Mouse (Mus musculus): ENCODE measurements around the gene Mmp14. TPM values are rescaled to one million over a fixed set of nuclear protein-coding genes. Genes with fewer than 3 reads are reported as not detected.

Mmp14 gene
- polyA plus RNA-seq (2016; fragmentation: Nextera tagmentation; extraction: Ambion mirVana), result 36.7 and 38.2 TPM in 2 replicates

- no peak for ATAC-seq
- Histone ChIP-seq H3K9me3 (replicated peaks) (no peaks in the 10 kb centered on the region), H3K4me2 (peak within 1 kb of the TSS; percentile 69), H3K9ac (peak within 1 kb of the TSS; percentile 76), H3K36me3 (peaks cover 31% of the 10 kb centered on the region), H3K27ac (peak within 1 kb of the TSS; percentile 77), H3K4me3 (peak within 1 kb of the TSS; percentile 63), H3K4me1 (peaks cover 72% of the 10 kb centered on the region), H3K27me3 (replicated peaks) (peaks cover 65% of the 10 kb centered on the region)
- WGBS (ENCODE audit: insufficient replicate concordance), result 2% methylated on average over 48 of the region's 49 CpGs
Measured at GRCm38 (mm10) chr14:54431334-54432077, at the start of gene Mmp14. Gene Mmp14, plus strand, starts transcription at chr14:54431612.

GRCm38 (mm10) chr14:54381816-54382215, 49.6 kb upstream of the Mmp14 start:
- no peak overlapping the region for H3K9ac ChIP-seq
- peak overlapping the region; percentile 8; the same call in 1 of the 2 replicates for H3K4me2 ChIP-seq
- H3K4me1 ChIP-seq, result peaks cover 31% of the 10 kb centered on the region
- no peak for ATAC-seq
- H3K36me3 ChIP-seq, result 0 out of 2 replicates have a peak, but pooled peaks cover 3% of the 10 kb centered on the region
- H3K27ac ChIP-seq, result no peak overlapping the region; the same call in 1 of the 2 replicates
- 62% methylated on average over 10 of the region's 10 CpGs for WGBS (ENCODE audit: insufficient replicate concordance)
- H3K9me3 ChIP-seq (replicated peaks), result no peaks in the 10 kb centered on the region
- H3K27me3 ChIP-seq (replicated peaks), result no peaks in the 10 kb centered on the region
- no peak overlapping the region for H3K4me3 ChIP-seq

GRCm38 (mm10) chr14:54382641-54383040, 48.8 kb upstream of the Mmp14 start:
- H3K36me3 ChIP-seq, result 0 out of 2 replicates have a peak, but pooled peaks cover 3% of the 10 kb centered on the region
- no peak overlapping the region for H3K4me3 ChIP-seq
- H3K4me1 ChIP-seq, result peaks cover 31% of the 10 kb centered on the region
- H3K9me3 ChIP-seq (replicated peaks), result no peaks in the 10 kb centered on the region
- H3K27me3 ChIP-seq (replicated peaks), result no peaks in the 10 kb centered on the region
- H3K9ac ChIP-seq, result no peak overlapping the region
- no peak for ATAC-seq
- 60% methylated on average over 9 of the region's 9 CpGs for WGBS (ENCODE audit: insufficient replicate concordance)
- H3K27ac ChIP-seq, result no peak overlapping the region
- no peak overlapping the region for H3K4me2 ChIP-seq

DNA sequence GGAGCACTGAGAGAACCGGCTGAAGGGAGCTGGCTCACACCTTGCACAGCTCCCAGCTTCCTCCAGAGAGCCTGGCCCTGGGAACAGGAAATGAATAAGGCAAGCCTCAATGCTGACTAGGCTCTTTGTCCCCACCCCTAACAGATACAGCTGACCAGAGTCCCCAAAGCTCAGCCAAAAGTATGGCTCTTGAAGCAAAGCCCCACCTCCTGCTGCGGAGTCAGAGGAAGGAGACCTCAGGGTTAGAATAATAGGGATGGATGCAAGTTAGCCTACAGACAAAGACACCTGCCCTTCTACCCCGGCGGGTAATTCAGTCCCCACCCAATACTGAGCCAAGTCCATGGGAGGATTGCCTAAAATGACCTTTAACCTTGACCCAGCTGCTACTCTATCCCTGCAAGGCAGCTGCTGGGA, 48.0 kb upstream of the Mmp14 start:
- Histone ChIP-seq H3K9me3 (replicated peaks) (no peaks in the 10 kb centered on the region), H3K27me3 (replicated peaks) (no peaks in the 10 kb centered on the region), H3K4me2 (no peak overlapping the region), H3K9ac (no peak overlapping the region), H3K4me3 (no peak overlapping the region), H3K27ac (peak overlapping the region; percentile 31; the same call in 1 of the 2 replicates), H3K4me1 (peaks cover 31% of the 10 kb centered on the region), H3K36me3 (0 out of 2 replicates have a peak, but pooled peaks cover 3% of the 10 kb centered on the region)
- WGBS (ENCODE audit: insufficient replicate concordance), result 30% methylated on average over 4 of the region's 4 CpGs
- peak; percentile 47 for ATAC-seq

DNA sequence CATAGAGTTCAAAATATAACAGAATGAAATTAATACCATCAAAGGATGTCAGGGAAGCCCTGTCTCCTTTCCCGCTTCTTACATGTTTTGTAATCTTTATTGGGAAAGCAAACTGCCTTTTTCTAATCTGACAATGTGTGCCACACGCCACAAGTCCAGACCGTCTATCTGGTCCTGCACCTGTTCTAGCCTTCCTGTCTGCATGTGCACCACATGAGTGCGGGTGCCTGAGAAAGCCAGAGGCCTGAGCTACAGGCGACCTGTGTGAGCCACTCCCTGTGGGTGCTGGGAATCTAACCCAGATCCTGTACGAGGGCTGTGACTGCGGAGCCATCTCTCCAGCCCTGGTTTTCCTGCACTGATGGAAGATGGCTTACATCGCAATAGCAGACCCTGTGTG, 47.0 kb upstream of the Mmp14 start:
- Histone ChIP-seq H3K9ac (no peak overlapping the region), H3K4me2 (no peak overlapping the region), H3K4me1 (peaks cover 31% of the 10 kb centered on the region), H3K27ac (no peak overlapping the region), H3K9me3 (replicated peaks) (no peaks in the 10 kb centered on the region), H3K36me3 (0 out of 2 replicates have a peak, but pooled peaks cover 3% of the 10 kb centered on the region), H3K27me3 (replicated peaks) (no peaks in the 10 kb centered on the region), H3K4me3 (no peak overlapping the region)
- 57% methylated on average over 8 of the region's 8 CpGs for WGBS (ENCODE audit: insufficient replicate concordance)
- ATAC-seq, result peak; percentile 53; the same call in 1 of the 2 replicates

DNA sequence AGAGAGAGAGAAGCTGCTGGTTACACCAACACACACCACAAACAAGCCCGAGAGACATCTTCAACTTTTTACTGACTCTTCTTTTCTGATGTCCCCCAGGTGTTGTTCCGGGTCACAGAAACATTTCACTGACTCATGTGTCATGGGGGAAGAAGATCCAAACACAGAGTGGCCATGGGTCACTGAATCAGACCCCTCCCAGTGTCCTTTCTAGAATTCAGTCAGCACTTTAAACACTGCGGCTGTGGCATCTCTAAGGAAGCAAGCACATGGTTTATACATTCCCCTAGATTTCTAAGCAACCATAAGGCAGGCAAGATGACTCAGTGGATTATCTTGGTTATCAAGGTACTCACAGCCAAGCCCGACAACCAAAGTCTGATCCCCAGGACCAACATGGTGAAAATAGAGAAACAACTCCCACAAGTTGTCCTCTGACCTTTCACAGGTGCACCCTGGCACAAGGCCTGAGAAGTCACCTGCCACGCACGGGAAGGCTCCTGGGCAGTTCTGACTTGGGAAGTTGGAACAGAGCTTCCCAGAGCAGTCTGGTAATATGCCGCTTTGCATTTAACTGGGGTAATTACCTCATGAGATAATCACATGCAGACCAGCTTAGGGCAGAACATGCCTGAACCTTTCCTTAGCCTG, 45.3 kb upstream of the Mmp14 start:
- H3K4me2 ChIP-seq, result no peak overlapping the region
- H3K4me3 ChIP-seq, result no peak overlapping the region
- H3K4me1 ChIP-seq, result peaks cover 28% of the 10 kb centered on the region
- no peak for ATAC-seq
- 71% methylated on average over 7 of the region's 7 CpGs for WGBS (ENCODE audit: insufficient replicate concordance)
- H3K27ac ChIP-seq, result no peak overlapping the region
- H3K9me3 ChIP-seq (replicated peaks), result no peaks in the 10 kb centered on the region
- no peak overlapping the region for H3K9ac ChIP-seq
- H3K27me3 ChIP-seq (replicated peaks), result no peaks in the 10 kb centered on the region
- H3K36me3 ChIP-seq, result 0 out of 2 replicates have a peak, but pooled peaks cover 3% of the 10 kb centered on the region

GRCm38 (mm10) chr14:54387546-54387945, 43.9 kb upstream of the Mmp14 start:
- H3K9ac ChIP-seq, result no peak overlapping the region
- no peaks in the 10 kb centered on the region for H3K27me3 ChIP-seq (replicated peaks)
- H3K36me3 ChIP-seq, result 0 out of 2 replicates have a peak, but pooled peaks cover 3% of the 10 kb centered on the region
- H3K4me3 ChIP-seq, result no peak overlapping the region
- no peak for ATAC-seq
- H3K9me3 ChIP-seq (replicated peaks), result no peaks in the 10 kb centered on the region
- H3K4me1 ChIP-seq, result peaks cover 22% of the 10 kb centered on the region
- no peak overlapping the region for H3K4me2 ChIP-seq
- WGBS (ENCODE audit: insufficient replicate concordance), result 73% methylated on average over 6 of the region's 6 CpGs
- H3K27ac ChIP-seq, result no peak overlapping the region

GRCm38 (mm10) chr14:54390843-54391242, 40.6 kb upstream of the Mmp14 start:
- H3K9ac ChIP-seq, result no peak overlapping the region
- WGBS (ENCODE audit: insufficient replicate concordance), result 59% methylated on average over 6 of the region's 6 CpGs
- no peaks in the 10 kb centered on the region for H3K27me3 ChIP-seq (replicated peaks)

GRCm38 (mm10) chr14:54393794-54394193, 37.6 kb upstream of the Mmp14 start:
- Histone ChIP-seq H3K4me3 (no peak overlapping the region), H3K9ac (no peak overlapping the region), H3K36me3 (peaks cover 9% of the 10 kb centered on the region; the same call in 1 of the 2 replicates), H3K9me3 (replicated peaks) (no peaks in the 10 kb centered on the region), H3K4me2 (no peak overlapping the region), H3K27me3 (replicated peaks) (no peaks in the 10 kb centered on the region), H3K27ac (no peak overlapping the region), H3K4me1 (no peaks in the 10 kb centered on the region)
- no peak for ATAC-seq
- WGBS (ENCODE audit: insufficient replicate concordance), result 73% methylated on average over 3 of the region's 3 CpGs

More at GRCm38 (mm10) chr14:54390843-54391242, 40.6 kb upstream of the Mmp14 start:
- Histone ChIP-seq H3K9me3 (replicated peaks) (no peaks in the 10 kb centered on the region), H3K27ac (no peak overlapping the region), H3K4me3 (no peak overlapping the region), H3K4me2 (no peak overlapping the region), H3K36me3 (peaks cover 8% of the 10 kb centered on the region; the same call in 1 of the 2 replicates), H3K4me1 (no peaks in the 10 kb centered on the region)
- no peak for ATAC-seq

GRCm38 (mm10) chr14:54394309-54394708, 37.1 kb upstream of the Mmp14 start:
- ATAC-seq, result no peak
- Histone ChIP-seq H3K4me3 (no peak overlapping the region), H3K4me2 (no peak overlapping the region), H3K27ac (no peak overlapping the region), H3K4me1 (0 out of 2 replicates have a peak, but pooled peaks cover 3% of the 10 kb centered on the region), H3K36me3 (peaks cover 9% of the 10 kb centered on the region; the same call in 1 of the 2 replicates), H3K27me3 (replicated peaks) (no peaks in the 10 kb centered on the region), H3K9ac (no peak overlapping the region), H3K9me3 (replicated peaks) (no peaks in the 10 kb centered on the region)

DNA sequence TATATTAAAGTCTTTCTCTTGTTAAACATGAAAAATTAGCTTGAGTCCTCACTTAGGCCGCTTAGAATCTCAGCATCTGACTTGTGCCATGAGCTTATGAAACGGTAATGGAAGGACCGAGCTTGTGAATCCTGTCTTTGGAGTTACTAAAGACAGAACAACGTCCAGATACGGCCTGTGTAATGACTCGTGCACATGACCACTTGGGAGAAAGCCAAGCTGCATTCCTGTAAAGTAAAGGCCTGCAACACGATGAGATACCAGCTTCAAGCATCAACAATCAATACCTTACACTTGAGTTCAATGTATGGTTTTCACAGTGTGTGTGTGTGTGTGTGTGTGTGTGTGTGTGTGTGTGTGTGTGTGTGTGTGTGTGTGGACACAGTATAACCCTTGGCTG, 34.7 kb upstream of the Mmp14 start:
- no peak for ATAC-seq
- Histone ChIP-seq H3K4me2 (no peak overlapping the region), H3K27me3 (replicated peaks) (no peaks in the 10 kb centered on the region), H3K4me1 (0 out of 2 replicates have a peak, but pooled peaks cover 3% of the 10 kb centered on the region), H3K9me3 (replicated peaks) (no peaks in the 10 kb centered on the region), H3K27ac (no peak overlapping the region), H3K4me3 (no peak overlapping the region), H3K36me3 (peaks cover 9% of the 10 kb centered on the region; the same call in 1 of the 2 replicates), H3K9ac (no peak overlapping the region)
- WGBS (ENCODE audit: insufficient replicate concordance), result 69% methylated on average over 7 of the region's 7 CpGs

Data from liver, embryonic 12.5 days (tissue).